ENCODE assay signal across 8 mouse cellular contexts in the genomic region with DNA sequence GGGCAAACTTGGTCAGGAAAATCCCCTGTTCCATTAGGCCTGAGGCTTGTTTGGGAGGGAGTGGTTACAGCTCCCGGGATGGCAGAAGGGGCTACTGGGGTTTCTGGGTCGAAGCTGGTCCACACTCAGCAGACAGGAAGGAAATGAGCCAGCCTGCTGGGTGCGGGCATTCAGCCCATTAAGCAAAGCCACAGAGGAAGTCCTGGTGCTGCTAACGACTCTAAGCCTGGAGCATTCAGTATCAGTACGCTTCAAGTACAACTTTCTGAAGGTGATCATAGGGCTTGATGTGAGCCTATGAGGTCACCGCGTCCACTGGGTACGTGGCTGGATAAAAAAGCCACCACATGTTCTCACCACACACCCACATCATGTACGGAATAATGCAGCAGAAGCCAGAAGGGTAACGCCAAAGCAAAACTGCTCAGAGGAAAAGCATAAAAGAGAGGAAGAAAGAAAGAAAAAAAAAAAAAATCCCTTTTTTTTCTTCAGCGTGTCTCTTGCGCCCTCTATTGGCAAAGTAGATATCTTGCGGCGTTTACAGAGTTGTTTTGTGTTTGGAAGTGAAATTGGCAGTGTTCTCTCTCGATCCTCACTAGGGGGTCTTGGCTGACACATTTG.
DNase-seq lines count a peak whose midpoint lies in the region; ATAC-seq and TF ChIP-seq lines count a peak whose summit lies in the region.

No protein-coding gene starts in this region.

- TF ChIP-seq CTCF in liver, postnatal 0 days (IDR thresholded peaks at IDR 0.05; ENCODE audit: low read depth), result peak; percentile 68
- TF ChIP-seq CTCF in olfactory bulb, adult 2 months (IDR thresholded peaks at IDR 0.05; ENCODE audit: insufficient read depth, low read depth, low read length), result no peak

- no peak overlapping the region for H3K4me3 ChIP-seq in heart, embryonic 11.5 days (ENCODE audit: low read depth, low read length)
- no peak overlapping the region for H3K4me3 ChIP-seq in liver, postnatal 0 days (ENCODE audit: low read depth, low read length)
- H3K4me3 ChIP-seq in olfactory bulb, adult 2 months (ENCODE audit: insufficient read depth, low read depth, low read length), result peak overlapping the region; percentile 30

- H3K4me1 ChIP-seq in heart, embryonic 11.5 days (ENCODE audit: control insufficient read depth, insufficient read depth, low read length), result no peaks in the 10 kb centered on the region
- no peaks in the 10 kb centered on the region for H3K4me1 ChIP-seq in liver, postnatal 0 days (ENCODE audit: insufficient read depth)
- H3K4me1 ChIP-seq in olfactory bulb, adult 2 months (ENCODE audit: control insufficient read depth, insufficient read depth, low read length), result peaks cover 3% of the 10 kb centered on the region; the same call in 1 of the 2 replicates

- DNase-seq in A20 (ENCODE audit: low read depth, low spot score), result peak; percentile 60
- peak; percentile 29 for DNase-seq in MEL-GATA-1-ER (ENCODE audit: extremely low read depth, low read depth)
- peak; percentile 53 for DNase-seq in embryo, embryonic 10 days (ENCODE audit: low spot score)
- DNase-seq in kidney, postnatal 14 days, result peak; percentile 7
- no peak for DNase-seq in liver, postnatal 0 days

- no peak for TF ChIP-seq POLR2A in olfactory bulb, adult 2 months (IDR thresholded peaks at IDR 0.05; ENCODE audit: insufficient read depth, low read depth, low read length)

- peak overlapping the region; percentile 50 for H3K4me2 ChIP-seq in heart, embryonic 11.5 days
- H3K4me2 ChIP-seq in liver, postnatal 0 days (ENCODE audit: low read depth, low read length), result peak overlapping the region; percentile 50

- no peaks in the 10 kb centered on the region for H3K36me3 ChIP-seq in heart, embryonic 11.5 days (ENCODE audit: control insufficient read depth, insufficient read depth, low read length)
- no peaks in the 10 kb centered on the region for H3K36me3 ChIP-seq in liver, postnatal 0 days (replicated peaks; ENCODE audit: insufficient read depth, low read length)

- no peak for TF ChIP-seq EP300 in liver, postnatal 0 days (IDR thresholded peaks at IDR 0.05; ENCODE audit: low read depth)

- 27% methylated on average over 15 of the region's 15 CpGs for WGBS in heart, embryonic 11.5 days (ENCODE audit: insufficient replicate concordance)
- 9% methylated on average over 15 of the region's 15 CpGs for WGBS in liver, postnatal 0 days (ENCODE audit: insufficient replicate concordance)
- WGBS in olfactory bulb, adult 2 months, result 7% methylated on average over 15 of the region's 15 CpGs

- no peak overlapping the region for H3K9ac ChIP-seq in heart, embryonic 11.5 days (ENCODE audit: low read depth, low read length)
- H3K9ac ChIP-seq in liver, postnatal 0 days (replicated peaks), result no peak overlapping the region

- H3K27me3 ChIP-seq in heart, embryonic 11.5 days (ENCODE audit: control insufficient read depth, insufficient read depth, low read length), result no peaks in the 10 kb centered on the region
- H3K27me3 ChIP-seq in liver, postnatal 0 days (ENCODE audit: insufficient read depth, low read length), result no peaks in the 10 kb centered on the region

- ATAC-seq in heart, embryonic 11.5 days (replicated peaks; ENCODE audit: insufficient number of reproducible peaks, low FRiP score, low TSS enrichment), result no peak
- no peak for ATAC-seq in liver, postnatal 0 days
- ATAC-seq in erythroid progenitor cell, adult 5-6 weeks (replicated peaks; ENCODE audit: low FRiP score, poor library complexity, severe bottlenecking), result no peak

- no peaks in the 10 kb centered on the region for H3K9me3 ChIP-seq in heart, embryonic 11.5 days (replicated peaks; ENCODE audit: control insufficient read depth, low read length)
- no peaks in the 10 kb centered on the region for H3K9me3 ChIP-seq in liver, postnatal 0 days (ENCODE audit: low read length)

- H3K27ac ChIP-seq in heart, embryonic 11.5 days (ENCODE audit: low read depth, low read length), result no peak overlapping the region
- H3K27ac ChIP-seq in liver, postnatal 0 days (ENCODE audit: low read depth), result no peak overlapping the region
- peak overlapping the region; percentile 78 for H3K27ac ChIP-seq in olfactory bulb, adult 2 months (ENCODE audit: insufficient read depth, low read depth, low read length)
